Mouse (Mus musculus) brain, adult 2 months (tissue): ENCODE data around the gene Tor4a.
A peak's percentile ranks its signal among the peaks of the same experiment; 100 is the strongest.

Source experiments
- DNase-seq: peaks from one replicate; pipeline ENCODE4 v3.0.0; 2011; ENCODE audit warnings: low read depth, low spot score

Gene Tor4a

DNA sequence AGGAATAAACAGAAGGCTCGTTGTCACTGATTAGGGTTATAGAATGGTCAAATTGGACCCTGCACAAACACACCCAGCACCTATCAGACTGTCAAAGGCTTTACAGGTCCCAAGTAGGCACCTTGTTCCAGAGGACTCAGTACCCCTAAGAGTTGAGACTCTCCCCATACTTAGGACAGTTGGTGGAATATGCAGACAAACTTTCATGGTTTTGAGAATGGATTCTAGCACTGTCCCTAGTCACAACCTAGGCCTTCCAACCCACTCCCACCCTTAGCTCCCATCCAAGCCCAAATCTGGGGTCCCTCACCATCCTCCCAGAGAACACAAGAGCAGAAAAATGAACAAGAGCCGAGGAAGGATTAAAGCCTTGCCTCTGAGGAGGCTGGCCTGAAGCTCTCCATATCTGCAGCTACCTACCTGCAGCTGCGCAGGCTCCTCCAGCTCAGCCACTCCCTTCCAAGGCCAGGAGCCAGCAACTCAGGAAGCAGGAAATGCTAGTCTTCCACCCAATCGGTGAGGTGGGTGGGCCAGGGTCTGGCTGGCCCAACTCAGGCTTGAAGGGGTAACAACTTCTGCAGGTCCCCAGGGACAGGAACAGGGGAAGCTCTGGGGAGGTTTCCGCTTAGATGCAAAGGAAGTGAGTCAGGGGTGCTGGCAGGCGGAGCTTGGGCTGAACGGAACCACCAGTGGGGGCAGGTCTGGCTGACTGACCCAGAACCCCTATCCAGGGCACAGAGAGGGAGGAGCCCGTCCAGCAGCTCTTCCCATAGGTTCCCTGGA, at the start of gene Tor4a:
Gene Tor4a (minus strand): TSS at position 715 of the 783 bp plus-strand sequence.
- DNase-seq, result no peak

DNA sequence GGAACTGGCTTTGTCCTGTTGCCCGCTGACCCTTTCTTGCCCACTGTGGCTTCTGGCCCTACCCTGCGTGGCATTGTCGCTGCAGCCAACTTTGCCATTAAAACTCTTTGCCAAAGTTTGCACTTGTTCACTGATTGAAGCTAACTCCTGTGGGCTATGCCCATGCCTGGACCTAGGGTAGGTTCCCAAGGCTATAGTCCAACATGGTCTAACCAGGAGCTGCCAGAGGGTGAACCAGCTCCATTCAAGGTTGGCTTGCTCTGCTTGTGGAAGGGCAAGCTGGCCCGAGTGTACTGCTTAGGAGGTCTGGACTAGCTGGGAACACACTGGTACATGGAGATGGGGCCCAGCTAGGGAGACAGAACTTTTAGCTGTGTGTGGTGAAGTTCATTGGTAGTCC, 47.5 kb upstream of the Tor4a start:
- DNase-seq, result no peak

DNA sequence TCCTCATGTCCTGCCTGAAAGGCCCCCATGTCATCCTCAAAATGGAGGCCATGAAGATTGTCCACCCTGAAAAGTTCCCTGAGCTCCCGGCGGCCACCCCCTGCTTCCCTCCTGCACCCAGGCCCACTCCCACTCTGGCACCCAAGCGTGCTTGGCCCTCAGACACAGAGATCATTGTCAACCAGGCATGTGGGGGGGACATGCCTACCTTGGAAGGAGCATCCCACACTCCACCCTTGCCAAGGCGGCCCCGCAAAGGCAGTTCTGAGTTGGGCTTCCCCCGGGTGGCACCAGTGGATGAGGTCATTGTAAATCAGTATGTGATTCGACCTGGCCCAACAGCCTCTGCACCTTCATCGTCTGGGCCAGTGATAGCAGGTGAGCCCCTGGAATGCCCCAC, 46.7 kb upstream of the Tor4a start:
- DNase-seq, result no peak

DNA sequence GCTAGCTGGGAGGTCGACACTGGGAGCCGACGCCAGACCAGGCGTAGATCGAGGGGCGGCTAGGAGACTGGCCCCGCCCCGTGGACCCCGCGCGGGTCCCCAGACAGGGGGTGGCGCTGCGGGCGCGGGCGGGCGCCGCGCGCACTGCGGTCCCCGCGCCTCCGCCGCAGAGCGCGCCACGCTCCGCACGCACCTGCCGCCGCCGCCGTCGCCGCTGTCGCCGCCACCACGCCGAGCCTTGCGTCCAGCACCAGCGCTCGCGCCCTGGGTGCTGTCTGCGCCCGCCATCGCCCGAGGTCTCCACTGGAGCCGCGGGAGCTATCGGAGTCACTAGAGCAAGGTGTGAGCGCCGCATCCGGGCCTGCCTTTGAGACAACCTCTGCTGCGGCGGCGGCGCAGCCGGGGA, 45.4 kb upstream of the Tor4a start, which contains the start of the genes Rnf208 and Cysrt1:
Gene Rnf208 (plus strand): TSS at position 155 of the 406 bp plus-strand sequence.
Gene Cysrt1 (minus strand): TSS at position 352 of the 406 bp plus-strand sequence.
- peak; percentile 66 for DNase-seq

DNA sequence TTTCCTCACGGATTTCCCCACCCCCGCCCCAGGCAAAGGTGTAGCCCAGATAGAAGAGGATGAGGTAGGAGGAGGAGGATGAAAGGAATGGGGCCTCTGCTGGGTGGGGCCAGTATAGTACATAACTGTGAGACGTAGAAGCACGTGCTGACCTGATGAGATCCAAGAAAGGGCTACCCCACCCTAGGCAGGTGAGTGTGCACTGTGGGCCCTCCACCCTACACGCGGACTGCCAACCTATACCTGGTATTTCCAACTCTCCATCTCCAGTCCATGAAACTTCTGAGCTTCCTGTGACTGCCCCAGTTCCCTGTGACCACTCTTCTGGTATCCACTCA, 44.7 kb upstream of the Tor4a start:
- DNase-seq, result no peak

DNA sequence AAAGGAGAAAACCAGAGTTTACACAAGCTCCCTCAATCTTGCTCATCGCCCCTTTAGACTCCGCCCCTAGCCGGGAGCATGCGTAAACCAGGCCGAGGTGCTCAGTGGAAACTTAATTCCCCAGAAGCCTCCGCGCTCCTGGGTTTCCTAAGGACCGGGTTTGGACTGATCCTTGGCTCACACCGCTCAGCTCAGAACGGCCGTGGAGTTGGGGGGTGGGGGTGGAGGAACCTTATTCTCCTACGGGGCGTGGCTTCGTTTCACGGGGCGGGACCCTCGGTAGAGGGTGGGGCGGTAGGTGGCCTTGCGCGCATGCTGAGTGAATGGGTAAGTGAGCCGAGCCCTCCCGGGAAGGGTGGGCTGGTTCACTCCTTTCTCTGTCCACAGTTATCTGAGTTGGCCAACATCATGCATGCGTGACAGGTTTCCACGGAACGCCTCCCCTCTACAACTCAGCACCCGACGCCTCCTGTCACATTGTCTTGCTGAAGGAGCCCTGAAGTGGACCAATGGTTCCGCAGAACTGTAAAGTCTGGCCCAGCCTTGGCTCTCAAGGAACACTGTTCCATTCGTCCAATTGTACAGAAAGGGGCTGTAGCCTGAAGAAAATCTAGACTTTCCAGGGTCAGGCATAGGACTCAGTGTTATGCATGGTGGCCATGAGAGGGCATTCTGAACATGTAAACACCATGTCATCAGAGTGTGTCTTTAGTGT, 44.2 kb upstream of the Tor4a start:
- peak; percentile 95 for DNase-seq

DNA sequence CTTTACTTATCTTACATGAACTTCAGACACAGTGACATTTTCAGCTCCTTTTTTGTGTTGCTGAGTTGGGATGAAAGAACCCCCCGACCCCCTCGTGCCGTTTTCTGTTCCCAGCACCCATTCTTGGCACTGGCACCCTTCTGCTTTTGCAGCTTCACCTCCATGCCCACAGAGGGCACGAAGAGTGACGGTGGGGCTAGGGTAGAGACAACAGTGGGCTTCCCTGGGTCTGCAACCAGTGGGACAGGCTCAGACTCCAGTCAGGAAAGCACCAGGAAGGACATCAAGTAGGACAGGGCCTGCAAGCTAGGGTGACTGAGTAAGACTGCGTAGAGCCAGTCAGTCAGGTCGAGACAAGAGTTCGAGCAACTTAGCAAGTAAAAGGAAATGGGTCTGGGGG, 43.6 kb upstream of the Tor4a start:
- no peak for DNase-seq

DNA sequence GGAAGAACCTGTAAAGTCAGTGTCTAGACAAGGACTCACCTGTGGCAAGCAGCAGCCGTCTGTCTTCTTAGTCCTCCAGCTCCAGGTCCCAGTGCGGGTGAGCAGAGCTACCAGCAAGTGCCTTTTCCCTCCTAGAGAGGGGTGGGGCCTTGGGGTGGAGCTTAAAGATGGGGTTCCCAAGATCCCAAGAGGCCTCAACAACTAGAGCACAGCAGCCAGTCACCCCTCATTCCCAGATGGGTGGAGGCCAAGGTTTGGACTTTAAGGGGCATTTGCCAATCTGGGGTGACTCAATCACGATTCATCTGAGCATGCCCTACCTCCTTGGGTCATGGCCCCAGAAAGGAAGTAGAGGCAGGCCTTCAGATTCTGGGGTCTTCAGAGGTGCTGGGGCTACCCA, 43.1 kb upstream of the Tor4a start:
- no peak for DNase-seq

DNA sequence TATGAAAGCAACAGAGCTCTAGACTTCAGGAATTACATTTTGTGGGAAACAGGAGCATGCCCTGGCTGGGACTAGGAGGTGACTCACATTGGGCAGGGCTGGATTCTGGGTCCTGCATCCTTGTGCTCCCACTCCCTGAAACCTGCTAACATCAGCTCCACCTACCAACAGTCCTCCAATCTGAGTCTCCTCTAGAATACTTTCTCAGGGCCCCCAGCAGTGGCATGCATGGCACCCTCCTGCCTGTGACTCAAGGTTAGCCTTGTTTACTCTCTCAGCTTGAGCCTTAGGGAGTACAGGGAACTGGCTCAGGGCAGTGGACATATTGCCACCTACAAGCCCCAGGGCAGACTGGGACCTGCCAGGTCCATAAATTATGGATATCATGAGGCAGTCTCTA, 41.4 kb upstream of the Tor4a start:
- DNase-seq, result no peak

DNA sequence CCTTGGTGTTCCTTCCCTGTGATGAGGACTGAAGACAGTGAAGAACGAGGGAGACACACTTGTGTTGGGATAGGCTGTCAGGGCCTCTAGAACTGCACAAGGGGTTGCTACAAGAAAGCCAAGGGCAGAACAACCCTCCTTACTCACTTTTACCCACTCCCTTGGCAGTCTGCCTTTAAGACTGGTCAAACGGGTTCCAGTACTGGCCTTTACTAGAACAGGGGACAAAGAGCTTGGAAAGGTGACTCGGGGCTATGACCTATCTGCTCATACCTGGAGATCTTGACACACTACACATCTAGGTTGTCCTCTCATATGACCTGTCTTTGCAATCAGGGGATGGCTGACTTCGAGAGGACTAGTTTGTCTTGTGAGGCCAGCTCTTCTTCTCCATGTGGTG, 40.8 kb upstream of the Tor4a start:
- DNase-seq, result no peak

DNA sequence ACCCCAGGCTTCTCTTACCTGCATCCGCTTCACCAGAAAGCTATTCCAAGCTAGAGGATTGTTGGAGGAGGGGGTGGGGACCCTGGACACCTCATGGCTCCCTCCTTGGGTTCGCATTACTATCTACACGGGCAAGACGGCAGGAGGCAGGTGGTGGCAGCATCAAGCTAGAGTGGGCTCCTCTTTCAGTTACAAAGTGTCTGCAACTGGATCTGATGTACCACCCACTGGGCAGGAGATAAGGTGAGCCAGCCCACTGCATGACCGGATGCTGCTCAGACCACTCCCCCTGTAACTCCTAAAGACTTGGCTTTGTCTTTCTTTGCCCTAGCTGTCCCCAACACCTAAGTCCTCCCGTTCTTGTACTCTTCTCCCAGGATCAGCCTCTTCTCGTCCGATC, 39.9 kb upstream of the Tor4a start, which contains the start of gene Rnf224:
Gene Rnf224 (minus strand): TSS at position 174 of the 400 bp plus-strand sequence.
- no peak for DNase-seq

DNA sequence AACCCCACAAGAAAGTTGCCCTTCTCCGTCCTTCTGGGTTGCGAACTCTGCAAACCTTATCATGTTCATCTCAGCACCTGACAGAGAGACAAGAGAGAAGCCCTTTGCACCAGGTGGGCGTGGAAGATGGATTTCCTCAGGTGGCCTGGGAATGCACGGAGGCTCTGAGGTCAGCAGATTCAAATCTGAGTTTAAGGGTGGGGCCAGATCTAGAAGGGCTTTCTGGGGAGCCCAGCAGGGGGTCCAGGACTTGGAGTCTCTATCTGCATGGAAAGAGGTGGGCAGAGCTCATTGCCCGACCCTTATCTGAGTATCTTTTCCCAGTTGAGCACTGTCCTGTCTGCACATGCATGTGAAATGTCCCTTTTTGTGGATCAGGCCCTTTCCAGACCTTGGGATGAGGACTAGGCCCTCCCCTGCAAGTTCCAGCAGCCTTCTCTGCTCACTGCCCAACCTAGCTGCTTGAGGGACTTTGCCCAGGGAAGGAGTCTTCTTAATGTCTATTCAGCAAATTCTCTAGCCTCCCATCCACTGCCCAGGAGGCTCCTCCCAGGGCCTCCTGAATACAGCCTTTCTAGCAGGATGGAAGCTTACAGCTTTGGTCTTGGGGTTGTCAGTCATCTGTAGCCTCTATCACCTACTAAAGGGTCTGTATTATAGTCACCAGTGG, 38.0 kb upstream of the Tor4a start:
- no peak for DNase-seq

DNA sequence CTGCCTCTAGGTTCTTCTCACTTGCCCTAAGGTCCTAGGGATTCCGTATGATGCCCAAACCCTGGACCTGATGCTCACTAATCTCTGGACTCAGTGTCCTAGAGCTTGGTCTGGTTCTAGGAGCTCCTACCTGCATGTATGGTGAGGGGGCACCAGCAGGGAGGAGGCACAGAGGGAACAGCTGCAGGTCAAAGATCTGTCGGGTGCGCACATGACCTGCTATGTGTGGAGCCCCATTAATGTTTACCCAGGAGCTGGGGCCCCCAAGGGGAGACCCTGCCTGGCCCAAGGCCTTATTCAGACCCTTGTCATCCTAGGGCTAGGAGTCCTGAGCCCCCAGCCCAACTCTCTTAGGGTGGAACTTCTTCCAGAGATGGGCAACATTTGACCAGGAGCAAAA, 37.4 kb upstream of the Tor4a start, which contains the start of gene Slc34a3:
Gene Slc34a3 (minus strand): TSS at position 315 of the 400 bp plus-strand sequence.
- no peak for DNase-seq

DNA sequence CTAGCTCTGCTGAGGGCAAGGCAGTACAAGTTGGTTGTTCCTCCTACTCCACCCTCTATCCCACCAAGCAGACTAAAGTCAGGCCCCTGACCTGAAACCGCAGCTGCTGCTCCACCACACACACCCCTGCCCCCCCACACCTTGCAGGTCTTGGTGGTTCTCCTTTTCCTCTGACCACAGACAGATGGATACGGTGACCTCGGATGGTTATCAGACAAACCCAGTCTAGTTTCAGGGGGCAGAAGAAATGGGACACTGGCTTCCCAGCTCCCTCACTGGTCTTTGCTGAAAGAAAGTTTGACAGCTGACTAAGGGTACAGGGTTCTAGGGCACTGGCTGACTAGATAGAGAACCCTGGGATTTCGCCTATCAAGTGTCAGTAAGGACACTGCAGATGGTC, 36.7 kb upstream of the Tor4a start:
- DNase-seq, result no peak

DNA sequence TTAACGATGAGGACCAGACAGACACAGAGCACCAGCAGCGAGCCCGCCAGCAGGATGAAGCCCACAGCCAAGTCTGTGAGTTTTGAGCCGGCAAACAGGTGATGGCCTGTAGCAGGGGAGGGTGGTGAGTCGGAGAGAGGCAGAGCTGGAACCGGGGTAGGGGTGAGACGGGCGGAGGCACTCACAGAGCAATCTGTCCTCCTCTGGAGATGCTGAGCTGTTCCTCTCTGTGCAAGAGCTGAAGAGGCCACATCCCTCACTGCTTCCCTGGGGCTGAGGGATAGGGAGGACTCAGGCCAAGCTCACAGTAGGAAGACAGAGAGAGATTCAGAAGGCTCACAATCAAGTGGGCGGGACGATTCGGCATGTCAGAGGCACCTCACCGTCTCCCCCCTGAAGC, 34.4 kb upstream of the Tor4a start:
- no peak for DNase-seq

DNA sequence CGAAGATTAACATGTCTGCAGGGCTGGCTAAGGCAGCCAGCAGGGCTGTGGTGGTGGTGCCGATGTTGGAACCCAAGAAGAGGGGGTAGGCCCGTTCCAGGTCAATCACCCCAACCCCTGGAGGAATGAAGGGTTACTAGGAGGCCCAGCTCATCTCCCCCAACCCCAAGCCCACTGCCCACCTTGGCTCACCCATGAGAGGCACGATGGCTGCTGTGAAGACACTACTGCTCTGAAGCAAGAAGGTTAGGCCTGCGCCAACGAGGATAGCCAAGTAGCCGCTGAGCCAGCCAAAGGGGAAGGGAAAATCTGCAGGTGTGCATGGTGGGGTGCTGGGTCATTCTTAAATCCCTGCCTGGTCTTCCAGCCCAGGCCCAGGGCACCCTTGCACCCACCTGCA, 33.9 kb upstream of the Tor4a start:
- DNase-seq, result no peak

DNA sequence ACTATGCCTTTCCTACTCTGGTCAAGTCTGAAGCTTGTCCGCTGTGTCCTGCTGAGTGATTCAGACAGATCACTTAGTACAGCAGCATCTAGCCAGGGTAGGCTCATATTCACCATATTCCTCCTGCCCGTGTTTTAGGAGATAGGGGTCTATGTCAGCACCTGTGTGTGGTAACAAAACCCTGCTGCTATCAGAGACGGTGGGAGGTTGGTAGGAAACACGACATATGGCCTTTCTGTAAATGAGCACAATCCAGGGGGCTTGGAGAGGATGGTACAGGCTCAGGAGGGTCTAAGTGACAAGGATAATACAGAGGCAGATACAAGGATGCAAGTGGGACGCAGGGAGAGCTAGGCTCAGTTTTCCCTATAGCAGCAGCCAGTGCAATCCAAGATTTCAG, 32.9 kb upstream of the Tor4a start:
- no peak for DNase-seq

DNA sequence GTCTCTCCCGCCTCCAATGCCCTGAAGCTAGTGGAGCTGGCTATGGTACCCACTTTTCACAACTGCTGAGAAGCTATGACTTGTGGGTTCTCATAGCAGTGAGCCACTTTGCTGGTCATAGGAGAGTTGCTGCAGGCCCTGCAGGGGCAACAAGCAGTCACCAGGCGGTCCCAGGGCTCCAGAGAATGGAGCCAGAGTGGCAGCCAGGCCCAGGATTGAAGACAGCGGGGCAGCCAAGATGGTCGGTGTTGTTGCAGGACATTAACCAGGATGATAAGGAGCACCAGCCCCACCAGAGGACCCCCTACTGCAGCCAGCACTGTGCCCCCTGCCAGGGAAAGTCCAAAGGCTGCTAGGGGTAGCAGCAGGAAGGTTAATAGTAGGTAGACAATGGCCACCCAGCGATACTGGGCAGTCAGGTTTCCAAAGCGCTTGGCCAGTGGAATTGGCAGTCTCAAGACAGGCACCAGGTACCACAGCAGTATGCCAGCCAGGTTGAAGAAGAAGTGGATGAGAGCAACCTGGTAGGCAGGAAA, 32.4 kb upstream of the Tor4a start:
- DNase-seq, result no peak

DNA sequence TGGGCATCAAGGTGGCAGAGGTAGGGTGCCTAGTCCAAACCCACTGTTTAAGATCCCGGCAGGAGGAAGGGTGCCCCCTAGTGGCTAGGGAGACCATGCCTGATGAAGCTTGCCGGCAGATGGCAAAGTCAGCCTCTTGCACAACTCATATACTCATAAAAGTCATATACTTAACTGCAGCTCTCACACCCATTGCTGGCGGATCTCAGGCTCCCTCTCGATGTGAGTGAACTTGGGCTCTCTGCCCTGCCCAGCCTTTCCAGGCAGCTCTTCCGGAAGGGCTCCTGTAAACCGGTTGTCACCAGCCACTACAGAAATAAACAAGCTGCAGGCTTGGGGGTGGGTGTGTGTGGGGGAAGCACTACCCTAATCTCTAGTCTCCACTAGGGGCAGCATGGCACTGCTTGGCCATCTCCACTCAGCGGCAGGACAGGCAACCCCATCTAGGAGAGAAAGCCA, 31.8 kb upstream of the Tor4a start:
- peak; percentile 95 for DNase-seq

DNA sequence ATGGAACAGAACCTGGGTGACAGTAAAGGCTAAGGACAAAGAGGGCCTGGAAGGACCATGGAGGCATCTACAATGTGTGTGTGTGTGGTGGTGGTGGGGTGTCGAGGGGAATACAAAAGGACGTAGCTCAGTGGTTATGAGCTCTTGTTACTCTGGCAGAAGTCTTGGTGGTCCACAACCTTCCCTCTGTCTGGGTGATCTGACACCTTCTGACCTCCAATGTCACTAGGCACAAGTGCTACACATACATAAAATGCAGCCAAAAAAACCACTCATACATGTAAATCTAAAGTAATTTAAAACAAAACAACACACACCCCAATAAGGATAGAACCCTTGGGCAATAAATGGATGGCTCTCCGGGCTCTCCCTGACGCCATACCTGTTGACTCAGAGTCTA, 30.7 kb upstream of the Tor4a start:
- DNase-seq, result no peak

DNA sequence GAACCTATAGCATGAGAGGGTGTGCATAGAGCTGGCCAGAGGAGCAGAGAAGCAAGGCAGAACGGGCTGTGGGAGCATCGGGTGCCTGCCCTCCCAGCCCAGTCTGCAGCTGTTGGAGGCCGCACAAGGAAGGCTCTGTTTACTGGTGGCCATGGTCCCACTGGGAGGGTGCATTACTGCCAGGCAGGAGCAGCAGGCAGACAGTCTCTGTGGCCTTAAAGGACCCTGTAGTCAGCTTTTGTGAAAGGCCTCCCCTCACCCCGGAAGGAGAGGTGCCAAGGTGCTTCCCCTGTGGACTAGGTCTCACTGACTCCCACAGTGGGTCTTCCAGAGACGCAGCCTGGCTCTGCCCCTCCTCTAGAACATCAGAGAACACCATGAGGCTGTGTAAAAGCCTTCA, 30.2 kb upstream of the Tor4a start:
- peak; percentile 87 for DNase-seq

DNA sequence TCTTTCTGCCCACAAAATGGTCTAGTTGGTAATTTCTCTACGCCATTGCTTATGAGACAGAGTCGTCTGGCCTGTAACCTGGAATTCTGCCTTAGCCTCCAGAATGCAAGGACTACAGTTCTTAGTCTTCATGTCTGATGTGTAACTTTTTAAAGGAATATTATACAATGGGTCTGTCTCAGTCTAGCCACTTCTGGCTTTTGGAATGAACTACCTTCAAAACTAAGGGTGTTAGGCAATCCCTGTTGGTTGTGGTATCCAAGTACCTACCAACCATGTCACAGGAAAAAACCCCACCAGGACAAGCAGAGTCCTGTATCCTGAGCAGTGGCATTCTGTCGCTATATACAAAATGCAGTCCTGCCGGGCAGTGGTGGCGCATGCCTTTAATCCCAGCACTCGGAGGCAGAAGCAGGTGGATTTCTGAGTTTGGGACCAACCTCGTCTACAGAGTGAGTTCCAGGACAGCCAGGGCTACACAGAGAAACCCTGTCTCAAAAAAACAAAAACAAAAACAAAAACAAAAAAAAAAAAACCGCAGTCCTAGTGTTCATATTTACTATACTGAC, 29.2 kb upstream of the Tor4a start:
- no peak for DNase-seq
